Mouse (Mus musculus) liver, embryonic 14.5 days (tissue): ENCODE data around the gene Slc6a11.

Experiments
- CTCF ChIP-seq: IDR thresholded peaks from 2 replicates; pipeline ENCODE4 v1.5.1; 2016; ENCODE audit warnings: antibody characterized with exemption, low read depth, control low read depth
- EP300 ChIP-seq: IDR thresholded peaks from 2 replicates; pipeline ENCODE4 v1.6.1; 2016; ENCODE audit warnings: antibody characterized with exemption, low read depth

- TF ChIP-seq CTCF (no peak), EP300 (no peak)
Measured at GRCm38 (mm10) chr6:114273997-114274728, 143.1 kb downstream of the Slc6a11 start.
